Mouse (Mus musculus): ENCODE measurements around the gene Spem2.

DNA sequence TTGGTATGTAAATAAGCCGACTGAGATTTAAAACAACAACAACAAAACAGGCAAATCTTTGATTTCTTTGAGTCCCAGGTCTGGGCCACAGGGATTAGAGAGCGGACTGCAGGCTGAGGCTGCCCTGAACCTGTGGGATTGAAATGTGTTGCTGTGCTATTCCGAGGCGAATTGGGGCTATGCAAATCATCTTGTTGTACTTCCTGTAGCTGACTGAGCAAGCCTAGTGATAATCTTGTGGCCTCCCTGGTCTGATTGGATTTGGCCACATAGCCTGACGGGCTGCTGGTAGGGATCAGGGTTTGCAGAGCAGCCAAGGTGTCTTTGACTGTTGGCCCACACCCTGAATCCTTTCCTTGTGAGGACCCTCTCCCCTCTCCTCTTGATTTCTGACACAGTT lies 43.3 kb downstream of the Spem2 start:
- TF ChIP-seq EP300 (IDR thresholded peaks at IDR 0.05; ENCODE audit: low read depth): no peak
- TF ChIP-seq CTCF (IDR thresholded peaks at IDR 0.05; ENCODE audit: low read depth): no peak
